Mouse (Mus musculus) heart, adult 2 months (tissue): ENCODE data around the gene Dnajc7.

Source experiments
- CTCF ChIP-seq: fragments of 200-600 bp; IDR thresholded peaks from 2 replicates; pipeline ENCODE4 v1.8.1; 2022; ENCODE audit warnings: antibody characterized with exemption, mild to moderate bottlenecking, moderate library complexity
- EP300 ChIP-seq: fragments of 200-500 bp; IDR thresholded peaks from 2 replicates; pipeline ENCODE4 v1.6.1; 2011; ENCODE audit warnings: low read depth, low read length, control low read depth; ENCODE audit not compliant: insufficient read depth
- POLR2A ChIP-seq: fragments of 200-500 bp; IDR thresholded peaks from 2 replicates; pipeline ENCODE4 v1.6.1; 2011; ENCODE audit warnings: mild to moderate bottlenecking, low read depth, low read length, control low read depth; ENCODE audit not compliant: insufficient read depth

GRCm38 (mm10) chr11:100625754-100626700, 6.1 kb upstream of the Dnajc7 start:
- TF ChIP-seq CTCF, result no peak
- no peak for TF ChIP-seq EP300
- TF ChIP-seq POLR2A, result no peak
